Mouse (Mus musculus): ENCODE results near the gene Lrp6.

Lrp6 gene

DNA sequence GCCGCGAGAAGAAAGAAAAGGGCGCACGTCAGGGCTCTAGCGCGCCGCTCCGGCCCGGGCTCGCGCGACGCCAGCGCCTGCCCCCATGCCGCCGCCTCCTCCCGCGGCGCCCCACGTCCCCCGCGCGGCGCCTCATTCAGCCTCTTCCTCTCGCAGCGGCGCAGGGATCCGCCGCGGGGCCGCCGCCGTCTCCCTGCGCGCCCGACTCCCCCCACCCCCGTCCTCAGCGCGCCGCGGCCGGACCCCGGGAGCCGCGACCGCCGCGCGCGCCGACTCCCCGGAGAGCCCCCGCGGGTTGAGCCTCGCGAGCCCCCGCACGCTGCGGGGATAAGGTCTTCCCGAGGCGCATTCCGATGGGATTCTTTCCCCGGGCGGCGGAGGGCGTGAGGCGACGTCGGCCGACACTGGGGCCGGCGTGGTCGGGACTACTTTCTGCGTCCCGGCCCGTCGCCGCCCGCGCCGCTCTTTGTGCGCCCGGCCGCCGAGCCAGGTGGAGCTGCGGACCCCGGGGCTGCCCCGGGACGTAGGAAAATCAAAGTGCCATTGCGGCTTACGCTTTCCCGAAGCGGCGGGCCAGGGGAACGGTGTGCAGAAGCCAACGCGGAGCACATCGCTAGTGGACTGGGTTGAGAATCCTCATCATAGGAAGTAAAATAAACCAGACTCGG lies at the start of gene Lrp6:
Gene Lrp6 (minus strand): TSS at position 148 of the 668 bp plus-strand sequence.
- DNase-seq = peak; percentile 96

DNA sequence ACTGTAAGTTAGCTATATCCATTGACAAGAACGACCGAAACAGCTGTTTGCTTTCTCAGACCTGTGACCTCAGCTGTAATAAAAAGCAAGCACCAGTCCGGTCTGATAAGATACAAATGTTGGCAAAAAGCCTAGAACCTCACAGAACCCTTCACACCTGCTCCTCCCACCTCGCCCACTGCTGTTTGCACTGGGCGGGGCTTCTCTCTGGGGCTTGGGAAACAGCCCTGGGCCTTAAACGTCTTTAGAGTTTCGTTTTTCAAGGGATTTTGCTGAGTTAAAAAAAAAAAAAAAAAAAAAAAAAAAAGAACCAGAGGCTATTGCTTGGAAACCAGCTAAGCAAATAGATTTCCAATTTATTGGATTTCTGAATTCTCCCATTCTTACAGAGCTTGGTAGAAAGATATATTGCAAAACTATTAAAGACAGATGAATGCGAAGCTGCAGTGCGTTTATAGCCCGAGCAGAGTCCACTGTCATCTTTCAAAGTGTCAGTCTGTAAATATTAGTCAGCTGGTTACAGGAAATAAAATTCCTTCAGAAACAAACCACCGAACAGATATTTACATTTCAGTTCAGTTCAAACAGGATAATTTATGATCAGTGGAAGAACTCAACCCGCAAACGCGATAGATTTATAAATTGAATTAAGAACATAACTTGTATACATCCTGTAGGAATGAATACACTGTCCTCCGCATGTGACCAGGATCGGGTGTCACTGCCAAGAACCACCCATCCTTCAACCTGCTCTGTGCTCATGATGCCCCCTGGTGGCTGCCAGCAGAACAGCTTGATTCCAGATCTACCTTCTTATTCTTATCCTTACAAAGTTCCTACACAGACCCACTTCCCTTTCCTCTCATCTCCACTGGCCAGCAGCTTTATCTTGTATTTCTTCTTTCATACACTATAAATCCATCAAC lies 48.2 kb upstream of the Lrp6 start:
- DNase-seq = peak; percentile 82

DNA sequence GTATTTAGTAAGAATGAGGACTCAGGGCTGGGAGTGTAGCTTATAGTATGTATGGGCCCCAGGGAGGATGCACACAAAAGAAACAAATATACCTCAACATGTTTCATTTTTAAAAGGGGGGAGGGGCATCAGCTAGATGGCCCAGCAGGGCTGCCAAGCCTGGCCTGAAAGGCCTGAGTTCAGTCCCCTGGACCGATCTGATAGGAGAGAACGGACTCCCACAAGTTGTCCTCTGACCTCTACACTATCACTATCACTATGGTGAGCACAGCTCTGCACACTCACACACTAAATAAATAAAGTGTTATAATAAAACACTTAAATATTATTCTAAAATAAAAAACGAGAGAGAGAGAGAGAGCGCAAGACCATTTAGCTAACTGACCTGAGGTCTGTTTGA lies 47.6 kb upstream of the Lrp6 start:
- DNase-seq = no peak

DNA sequence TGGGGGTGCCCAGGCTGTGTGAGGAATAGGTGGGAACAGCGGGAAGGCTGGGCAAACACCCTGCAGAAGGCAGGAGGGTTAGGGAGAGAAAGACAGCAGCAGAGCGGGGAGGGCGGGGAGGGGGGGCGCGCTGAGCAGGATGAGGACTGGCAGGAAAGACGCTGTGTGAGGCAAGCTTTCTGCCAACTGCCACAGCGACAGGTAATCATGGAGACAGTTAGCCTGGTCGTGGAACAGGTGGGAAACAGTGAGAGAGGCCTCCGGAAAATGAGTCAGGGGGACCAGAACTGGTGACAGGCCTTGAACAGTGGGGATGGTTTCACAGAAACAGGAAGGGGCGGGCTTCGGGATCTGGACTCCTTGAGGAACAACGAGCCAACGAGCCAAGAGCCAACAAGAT lies 45.1 kb upstream of the Lrp6 start:
- no peak for DNase-seq

DNA sequence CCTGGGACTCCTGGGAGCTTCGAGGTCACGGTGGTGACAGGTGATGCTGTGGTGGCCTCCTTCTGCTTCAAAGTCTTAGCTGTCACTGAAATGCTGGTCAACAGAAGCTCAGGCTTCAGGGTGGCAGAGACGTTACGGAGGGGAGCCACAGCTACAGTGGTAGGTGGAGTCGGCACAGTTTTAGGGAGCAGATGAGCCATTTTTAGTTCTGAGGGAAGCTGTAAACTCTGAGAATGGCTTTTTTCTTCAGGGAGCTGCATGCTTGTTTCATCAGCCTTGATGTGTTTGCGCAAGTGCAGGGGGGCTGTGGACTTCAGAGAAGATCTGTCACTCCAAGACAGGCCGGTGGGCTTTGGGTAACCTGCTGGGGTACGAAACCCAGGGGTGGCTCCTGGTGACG lies 43.6 kb upstream of the Lrp6 start:
- DNase-seq = no peak

DNA sequence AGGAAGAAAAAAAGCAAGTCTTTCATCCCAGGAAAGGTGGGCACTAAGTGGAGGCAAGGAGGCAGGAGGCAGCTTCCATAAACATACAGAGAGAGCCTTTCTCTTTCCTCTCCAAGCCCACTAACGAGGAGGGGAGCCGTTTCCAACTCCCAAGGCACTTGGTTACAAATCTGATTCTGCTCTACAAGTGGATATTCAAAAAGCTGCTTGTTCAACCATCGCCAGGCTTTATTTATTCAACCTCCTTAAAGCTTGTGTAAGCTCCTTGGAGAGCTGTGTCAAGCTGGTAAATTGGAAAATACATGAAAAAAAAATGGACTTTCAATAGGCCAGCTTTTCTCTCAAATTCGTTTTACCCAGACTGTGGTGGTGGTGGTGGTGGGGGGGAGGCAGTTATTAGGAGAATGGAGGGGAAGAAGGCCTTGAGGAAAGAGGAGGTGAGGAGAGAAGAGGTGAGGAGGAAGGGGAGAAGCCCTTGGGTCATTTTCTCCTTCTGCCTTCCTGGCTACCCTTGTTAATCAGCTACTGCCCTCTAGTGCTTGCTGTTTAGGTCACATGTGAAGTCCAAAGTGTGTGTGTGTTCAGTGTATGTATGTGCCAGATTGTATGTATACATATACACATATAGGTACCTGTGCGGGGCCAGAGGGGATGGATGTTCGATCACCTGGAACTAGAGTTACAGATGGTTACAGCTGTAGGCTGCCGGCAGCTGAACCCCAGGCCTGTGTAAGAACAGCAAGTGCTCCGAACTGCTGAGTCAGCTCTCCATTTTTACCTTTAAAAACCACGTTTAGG lies 40.4 kb upstream of the Lrp6 start:
- peak; percentile 69 for DNase-seq

DNA sequence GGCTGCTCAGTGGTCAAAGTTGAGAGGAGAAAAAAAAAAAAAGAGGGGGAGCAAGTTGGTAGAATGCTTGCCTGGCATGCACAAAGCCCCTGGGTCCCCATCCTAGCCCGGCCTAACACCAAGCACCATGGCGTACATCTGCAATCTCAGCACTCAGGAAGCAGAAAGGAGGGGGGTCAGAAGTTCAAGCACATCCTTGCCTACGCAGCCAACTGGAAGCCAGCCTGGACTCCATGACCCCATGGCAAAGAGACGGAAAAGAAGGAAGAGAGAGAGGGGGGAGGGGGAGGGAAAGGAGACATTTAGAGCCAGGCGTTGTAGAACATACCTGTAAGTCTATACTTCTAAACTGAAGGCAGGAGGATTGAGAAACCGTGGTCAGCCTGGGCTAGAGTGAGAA lies 39.8 kb upstream of the Lrp6 start:
- DNase-seq = no peak

DNA sequence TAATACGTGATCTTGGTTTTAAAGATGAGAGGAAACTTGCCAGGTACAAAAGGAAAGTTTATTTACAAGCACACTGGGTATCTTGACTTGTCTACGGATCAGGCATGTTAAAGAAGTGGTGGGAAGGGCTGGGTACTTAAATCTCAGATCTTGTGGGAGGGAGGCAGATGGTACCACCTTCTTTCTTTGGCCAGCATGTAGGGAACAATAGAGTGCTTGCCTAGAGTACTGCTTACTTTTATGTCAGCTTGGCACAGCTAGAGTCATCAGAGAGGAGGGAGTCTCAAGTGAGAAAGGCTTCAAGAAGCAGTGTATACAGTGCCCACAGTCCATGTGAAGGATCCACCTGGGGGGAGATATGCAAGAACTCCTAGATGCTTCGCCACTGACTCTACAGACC lies 38.4 kb upstream of the Lrp6 start:
- no peak for DNase-seq

DNA sequence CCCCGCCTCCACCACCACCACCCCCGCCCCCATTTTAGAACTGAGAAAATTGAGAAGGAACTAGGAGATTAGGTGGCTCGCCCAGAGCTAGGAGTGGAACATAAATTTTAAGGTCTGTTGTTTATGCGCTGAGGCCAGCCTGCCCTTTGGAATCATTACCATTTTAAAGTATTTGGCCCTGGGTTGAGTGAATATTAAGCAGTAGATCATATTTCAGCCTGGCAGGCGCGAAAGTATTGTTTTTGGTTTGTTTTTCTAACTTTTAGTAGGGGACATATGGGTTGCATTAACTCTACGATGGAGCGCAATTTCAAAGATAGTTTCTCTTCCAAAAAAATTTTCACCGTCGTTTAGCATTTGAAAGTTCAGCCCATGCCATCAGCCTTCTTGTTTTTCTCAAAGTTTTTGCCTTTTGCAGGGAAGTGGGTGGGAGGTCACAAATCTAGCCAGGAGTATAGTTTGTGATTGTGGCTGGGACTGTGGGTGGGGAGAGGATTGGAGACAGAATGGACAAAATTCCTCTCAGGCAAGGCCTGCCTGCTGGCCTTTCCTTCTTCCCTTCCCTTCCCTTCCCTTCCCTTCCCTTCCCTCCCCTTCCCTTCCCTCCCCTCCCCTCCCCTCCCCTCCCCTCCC lies 35.7 kb upstream of the Lrp6 start:
- no peak for DNase-seq

DNA sequence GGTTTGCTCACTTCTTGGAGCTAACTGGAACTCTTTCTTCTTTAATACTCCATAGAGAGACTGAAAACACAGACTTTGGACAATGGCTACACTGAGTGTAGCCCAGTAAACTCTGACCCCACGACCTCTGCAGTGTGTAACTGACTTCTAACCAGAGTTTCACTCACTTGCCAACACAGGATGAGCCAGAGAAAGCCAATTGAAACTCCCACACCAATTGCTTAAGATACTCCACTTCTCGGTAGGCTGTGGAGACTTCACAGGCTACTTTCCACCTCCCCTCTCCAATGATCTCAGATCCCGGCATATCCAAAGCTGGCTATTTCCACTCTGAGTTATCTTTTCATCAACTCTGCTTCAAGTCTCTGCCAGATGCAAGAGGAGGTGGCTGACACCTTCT lies 35.0 kb upstream of the Lrp6 start:
- no peak for DNase-seq

DNA sequence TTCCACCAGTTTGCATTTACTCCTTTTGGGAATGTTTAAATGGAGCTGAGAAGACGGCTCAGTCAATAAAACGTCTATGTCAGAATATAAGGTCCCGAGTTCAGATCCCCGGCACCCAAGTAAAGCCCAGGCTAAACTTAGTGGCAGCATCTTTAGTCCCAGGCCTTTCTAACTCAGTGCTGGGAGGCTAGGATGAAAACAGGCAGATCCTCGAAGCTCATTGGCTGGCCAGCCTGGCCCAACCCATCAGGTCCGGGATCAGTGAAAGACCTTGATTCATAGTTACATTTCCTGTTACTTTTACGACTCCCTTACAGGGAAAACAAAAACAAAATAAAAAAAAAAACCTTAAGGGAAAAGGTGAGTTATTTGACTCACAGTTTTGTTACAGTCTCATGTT lies 34.4 kb upstream of the Lrp6 start:
- DNase-seq = no peak

DNA sequence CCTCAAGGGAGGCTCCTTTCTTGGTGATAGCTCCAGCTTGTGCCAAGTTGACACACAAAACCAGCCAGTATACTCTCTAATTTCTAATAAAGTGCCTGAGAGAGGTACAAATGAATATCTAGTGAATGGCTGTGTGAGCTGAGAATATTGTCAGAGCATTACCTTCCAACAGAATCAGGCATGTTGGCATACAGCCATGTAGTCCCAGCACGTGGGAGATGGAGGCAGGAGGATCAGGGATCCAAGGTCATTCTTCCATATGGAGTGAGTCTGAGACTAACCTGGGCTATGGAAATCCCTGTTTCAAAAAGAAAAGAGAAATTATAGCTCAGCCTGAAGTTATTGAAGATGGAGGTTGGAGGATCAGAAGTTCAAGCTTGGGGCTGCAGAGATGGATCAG lies 32.5 kb upstream of the Lrp6 start:
- DNase-seq = no peak

DNA sequence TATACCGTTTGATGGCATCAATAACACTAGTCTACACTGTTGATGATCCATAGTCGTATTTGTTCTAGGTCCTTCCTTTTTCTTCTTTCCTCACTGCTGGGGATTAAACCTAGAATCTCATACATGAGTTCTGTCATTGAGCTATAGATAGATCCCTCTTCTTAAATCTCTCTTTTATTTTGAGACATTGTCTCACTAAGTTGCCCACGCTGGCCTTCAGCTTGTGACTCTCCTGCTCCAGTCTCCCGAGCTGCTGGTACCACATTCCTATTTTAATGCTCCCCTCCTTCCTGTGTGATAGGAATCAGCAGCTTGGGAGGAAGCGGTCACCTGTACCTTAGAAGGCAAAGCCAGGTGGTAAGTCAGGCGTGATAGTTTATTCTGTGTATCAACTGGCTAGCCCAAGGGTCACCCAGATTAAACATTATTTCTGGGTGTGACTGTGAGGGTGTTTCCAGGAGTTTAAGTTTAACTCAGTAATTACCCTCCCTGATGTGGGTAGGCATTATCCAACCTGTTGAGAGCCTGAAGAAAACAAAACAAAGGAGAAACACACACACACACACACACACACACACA lies 31.0 kb upstream of the Lrp6 start:
- DNase-seq = no peak

DNA sequence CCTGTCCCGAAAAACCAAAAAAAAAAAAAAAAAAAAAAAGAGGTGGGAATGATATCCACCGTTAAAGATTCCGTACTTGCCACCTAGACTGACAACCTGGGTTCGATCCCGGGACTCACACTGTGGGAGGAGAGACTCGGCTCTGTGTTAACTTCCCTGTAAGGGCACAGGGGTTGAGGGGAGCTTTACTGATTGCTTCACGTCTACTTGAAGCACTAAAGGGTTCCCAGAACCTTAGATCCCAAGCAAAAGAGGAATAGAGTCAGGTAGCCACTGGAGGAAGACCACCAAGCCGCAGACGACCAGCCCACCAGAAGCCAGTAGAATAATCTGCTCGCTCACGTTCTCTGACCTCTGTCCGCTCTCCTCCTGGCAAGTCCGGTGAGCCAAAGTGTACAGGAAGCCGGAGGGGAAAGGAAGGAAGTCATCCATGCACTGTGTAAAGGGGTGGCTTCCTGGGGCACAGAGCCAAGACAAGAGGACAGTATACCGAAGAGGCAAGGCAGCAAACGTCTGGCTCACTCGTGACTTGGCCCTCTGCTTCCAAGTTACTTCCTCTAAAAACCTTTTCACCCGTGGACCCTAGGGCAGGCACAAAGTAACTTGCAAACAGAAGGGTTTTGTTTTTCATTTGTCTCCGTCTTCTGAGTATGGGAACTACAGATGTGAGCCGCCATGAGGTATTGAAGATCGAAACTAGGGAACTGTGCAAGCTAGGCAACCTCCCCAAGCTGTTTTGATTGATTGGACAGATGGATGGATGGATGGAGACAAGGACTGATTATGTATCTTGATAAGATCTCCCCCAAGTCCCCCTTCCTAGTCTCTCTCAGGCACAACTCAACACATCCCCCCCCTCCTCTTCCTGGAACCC lies 28.0 kb upstream of the Lrp6 start:
- DNase-seq = no peak

DNA sequence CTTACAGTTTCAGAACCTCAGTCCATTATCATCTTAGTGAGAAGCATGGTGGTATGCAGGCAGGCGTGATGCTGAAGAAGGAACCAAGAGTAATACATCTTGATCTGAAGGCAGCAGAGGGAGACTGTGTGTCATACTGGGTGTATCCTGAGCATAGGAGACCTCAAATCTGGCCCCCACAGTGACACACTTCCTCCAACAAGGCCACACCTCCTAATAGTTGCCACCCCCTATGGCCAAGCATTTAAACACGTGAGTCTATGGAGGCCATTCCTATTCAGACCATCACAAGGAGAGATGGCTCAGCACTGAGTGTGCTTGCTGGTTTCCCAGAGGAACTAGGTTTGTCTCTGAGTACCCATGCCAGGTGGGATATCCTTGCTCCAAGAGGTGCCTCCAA lies 24.8 kb upstream of the Lrp6 start:
- no peak for DNase-seq

DNA sequence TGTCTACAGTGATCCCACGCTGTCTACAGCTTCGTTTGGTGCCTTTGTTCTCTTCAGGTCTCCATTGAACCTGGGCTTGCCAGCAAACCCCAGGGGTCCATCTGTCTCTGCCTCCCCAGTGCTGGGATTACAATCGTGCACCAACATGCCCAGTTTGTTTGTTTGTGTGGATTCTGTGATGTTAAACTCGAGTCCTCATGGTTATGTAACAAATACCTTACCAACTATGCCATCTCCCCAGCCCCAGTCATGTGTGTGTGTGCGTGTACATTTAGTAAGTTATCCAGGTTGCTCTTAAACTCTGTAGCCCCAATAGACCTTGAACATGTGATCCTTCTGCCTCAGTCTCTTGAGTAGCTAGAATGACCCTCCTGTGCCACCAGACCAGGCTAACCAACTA lies 19.5 kb upstream of the Lrp6 start:
- no peak for DNase-seq

DNA sequence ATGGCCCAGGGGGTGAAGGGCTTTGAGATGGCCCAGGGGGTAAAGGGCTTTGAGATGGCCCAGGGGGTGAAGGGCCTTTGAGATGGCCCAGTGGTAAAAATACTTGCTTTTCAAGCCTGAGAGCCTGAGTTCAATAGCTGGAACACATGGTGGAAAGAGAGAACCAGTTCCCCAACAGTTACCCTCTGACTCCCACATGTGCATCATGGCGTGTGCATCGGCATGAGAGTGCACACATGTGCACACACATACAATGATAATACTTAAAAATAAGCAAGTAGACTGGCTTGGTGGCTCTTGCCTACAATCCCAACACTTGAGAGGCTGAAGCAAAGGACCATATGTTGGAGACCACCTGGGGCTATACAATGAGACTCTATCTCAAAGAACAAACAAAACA lies 17.9 kb upstream of the Lrp6 start:
- no peak for DNase-seq

DNA sequence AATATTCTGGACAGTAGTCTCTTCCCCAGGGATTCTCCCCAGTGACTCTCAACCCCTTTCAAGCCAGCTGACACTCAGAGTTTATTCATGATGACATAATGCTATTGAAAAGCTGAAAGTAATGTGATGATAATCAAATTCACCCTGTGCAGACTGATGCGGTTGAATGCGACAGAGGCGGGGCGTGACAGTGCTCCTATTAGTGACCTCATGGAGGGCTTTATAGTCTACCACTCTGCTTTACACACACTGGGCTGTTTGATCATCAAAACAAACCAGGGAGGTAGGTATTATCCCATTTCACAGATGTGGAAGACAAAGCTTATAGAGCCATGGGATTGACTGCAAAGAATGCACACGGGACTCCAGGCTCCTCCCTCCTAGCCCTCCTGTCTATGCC lies 15.3 kb upstream of the Lrp6 start:
- DNase-seq = no peak

DNA sequence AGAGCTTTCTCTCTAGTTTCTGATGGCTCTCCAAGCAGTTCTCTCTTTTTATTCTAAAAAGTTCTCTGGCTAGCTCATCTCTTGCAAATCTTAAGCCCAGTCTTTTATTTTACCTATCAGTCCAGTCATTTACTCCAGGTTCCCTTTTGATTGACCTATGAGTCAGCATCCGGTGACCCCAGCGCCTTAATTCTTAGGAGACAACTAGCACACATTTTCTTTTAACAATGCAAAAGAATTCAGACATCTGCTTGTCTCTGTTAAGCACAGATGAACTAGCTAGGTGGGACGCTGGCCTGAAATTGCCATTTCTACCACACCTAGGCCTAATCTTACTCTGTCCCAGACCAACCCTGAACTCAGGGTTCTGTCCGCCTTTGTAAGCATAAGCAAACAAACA lies 12.7 kb upstream of the Lrp6 start:
- no peak for DNase-seq

DNA sequence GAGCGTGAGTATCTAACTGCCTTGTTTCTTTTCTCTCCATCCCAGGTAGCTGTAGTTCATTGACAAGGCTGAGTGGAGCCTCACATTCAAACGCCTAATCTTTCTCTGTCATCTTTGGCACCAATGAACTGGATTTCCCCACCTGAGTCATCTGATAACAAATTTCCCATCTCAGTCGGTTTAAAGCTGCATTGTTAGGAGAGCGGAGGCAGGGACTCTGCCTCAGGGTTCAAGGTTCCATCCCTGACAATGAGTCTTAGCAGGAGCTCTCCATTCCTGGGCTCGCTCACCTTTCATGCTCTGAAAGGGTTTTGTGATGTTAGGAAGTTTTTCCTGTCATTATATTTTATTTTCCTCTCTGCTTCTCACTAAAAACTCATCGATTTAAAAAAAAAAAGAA lies 11.3 kb upstream of the Lrp6 start:
- DNase-seq = no peak

DNA sequence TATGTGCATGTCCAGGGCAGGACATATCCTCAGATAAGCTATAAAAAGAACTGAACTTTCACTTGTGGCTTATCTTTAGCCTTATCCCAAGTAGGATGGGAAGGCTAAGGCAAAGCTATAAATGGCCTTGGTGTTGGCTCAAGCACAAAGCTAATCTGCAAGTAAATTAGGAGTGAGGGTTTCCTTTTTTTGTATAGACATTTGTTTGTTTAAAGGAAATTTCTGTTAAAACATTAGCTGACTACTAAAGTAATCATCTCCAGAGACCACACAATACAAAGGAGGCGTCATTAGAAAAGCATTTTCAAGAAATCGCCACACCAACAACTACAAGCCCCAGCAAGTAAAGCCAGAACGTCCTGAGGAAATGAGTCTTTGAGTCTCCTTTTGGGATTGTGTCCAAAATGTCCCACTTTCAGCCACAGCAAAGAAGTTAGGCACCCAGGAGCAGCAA lies 8.6 kb upstream of the Lrp6 start:
- no peak for DNase-seq
